Mouse (Mus musculus) cortical plate, adult 2 months (tissue): ENCODE data around the gene Nckap5.

ENCODE experiments used
- CTCF ChIP-seq: fragments of 200-500 bp; IDR thresholded peaks from 2 replicates; pipeline ENCODE4 v1.5.1; 2011; ENCODE audit warnings: mild to moderate bottlenecking, control low read depth, low read length; ENCODE audit not compliant: insufficient read depth; ENCODE audit errors: extremely low read depth
- POLR2A ChIP-seq: fragments of 200-500 bp; IDR thresholded peaks from 2 replicates; pipeline ENCODE4 v1.6.1; 2011; ENCODE audit warnings: mild to moderate bottlenecking, low read length, control low read depth; ENCODE audit not compliant: insufficient read depth; ENCODE audit errors: extremely low read depth

DNA sequence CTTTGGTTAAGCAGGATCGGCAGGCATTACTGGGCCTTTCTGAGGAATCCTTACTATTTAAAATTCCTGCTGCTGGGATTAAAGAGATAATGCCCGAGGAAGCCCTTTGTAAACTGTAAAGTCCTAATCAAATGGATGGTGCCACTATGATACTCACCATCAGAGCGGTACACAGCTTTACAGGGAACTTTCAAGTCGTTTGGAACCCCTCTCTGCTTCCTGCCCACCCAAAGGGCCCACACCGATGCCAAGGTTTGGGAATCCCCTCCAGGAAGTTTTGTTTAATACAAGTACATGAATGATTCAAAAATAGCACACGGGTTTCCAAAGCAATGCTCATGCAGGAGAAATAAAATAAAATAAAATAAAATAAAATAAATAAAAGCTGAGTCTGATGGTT, 340.3 kb downstream of the Nckap5 start:
- TF ChIP-seq POLR2A (no peak), CTCF (no peak)
